Comparison of ENCODE assay signal across 14 mouse cellular contexts in genomic region chr5:75404601-75405285, GRCm38 (mm10).
DNase-seq lines count a peak whose midpoint lies in the region; ATAC-seq and TF ChIP-seq lines count a peak whose summit lies in the region.
"Had no signal": no experiment of that assay in that cellular context is flagged by ENCODE, and none has a peak within 500 bp of the region (broad histone marks: within the 10 kb centered on the region; RNA-seq: fewer than 3 reads in every experiment).

No protein-coding gene starts in this region.

- TF ChIP-seq POLR2A in limb, embryonic 14.5 days (IDR thresholded peaks at IDR 0.05; ENCODE audit: borderline replicate concordance, extremely low read depth, insufficient read depth, insufficient read length): no peak

- H3K4me3 ChIP-seq in neural tube, embryonic 13.5 days: no peak overlapping the region
- H3K4me3 ChIP-seq in kidney, postnatal 0 days (replicated peaks; ENCODE audit: low read depth, low read length): no peak overlapping the region
- H3K4me3 ChIP-seq in limb, embryonic 14.5 days (replicated peaks; ENCODE audit: low read length): no peak overlapping the region
- H3K4me3 ChIP-seq: intestine, embryonic 15.5 days had no signal

- no peak overlapping the region for H3K4me2 ChIP-seq in neural tube, embryonic 13.5 days
- H3K4me2 ChIP-seq in kidney, postnatal 0 days (ENCODE audit: low read length): peak overlapping the region; percentile 27; the same call in 1 of the 2 replicates
- H3K4me2 ChIP-seq in limb, embryonic 14.5 days (replicated peaks; ENCODE audit: low read depth, low read length, severe bottlenecking): no peak overlapping the region
- H3K4me2 ChIP-seq: intestine, embryonic 15.5 days; midbrain, embryonic 11.5 days had no signal

- H3K9me3 ChIP-seq in neural tube, embryonic 13.5 days: no peaks in the 10 kb centered on the region
- H3K9me3 ChIP-seq in kidney, postnatal 0 days (replicated peaks; ENCODE audit: low read length): no peaks in the 10 kb centered on the region
- H3K9me3 ChIP-seq in limb, embryonic 14.5 days (ENCODE audit: control insufficient read depth, low read length): no peaks in the 10 kb centered on the region
- H3K9me3 ChIP-seq: intestine, embryonic 15.5 days had no signal

- no peaks in the 10 kb centered on the region for H3K36me3 ChIP-seq in neural tube, embryonic 13.5 days
- no peaks in the 10 kb centered on the region for H3K36me3 ChIP-seq in kidney, postnatal 0 days (ENCODE audit: insufficient read depth, low read length)
- no peaks in the 10 kb centered on the region for H3K36me3 ChIP-seq in limb, embryonic 14.5 days (ENCODE audit: control insufficient read depth, insufficient read depth, low read length)
- H3K36me3 ChIP-seq: intestine, embryonic 15.5 days had no signal

- ATAC-seq in neural tube, embryonic 13.5 days (ENCODE audit: low read depth): no peak
- 0 out of 2 replicates have a peak, but pooled peaks have one; percentile 46 for ATAC-seq in kidney, postnatal 0 days (replicated peaks; ENCODE audit: low FRiP score, low read depth)
- ATAC-seq in limb, embryonic 14.5 days (ENCODE audit: low FRiP score, low read depth): no peak
- ATAC-seq: intestine, embryonic 15.5 days had no signal

- H3K9ac ChIP-seq in neural tube, embryonic 13.5 days: no peak overlapping the region
- H3K9ac ChIP-seq in kidney, postnatal 0 days (ENCODE audit: low read depth, low read length): no peak overlapping the region
- H3K9ac ChIP-seq in limb, embryonic 14.5 days (ENCODE audit: low read depth, low read length, severe bottlenecking): no peak overlapping the region
- H3K9ac ChIP-seq: intestine, embryonic 15.5 days; liver, embryonic 14.5 days had no signal

- no peaks in the 10 kb centered on the region for H3K27me3 ChIP-seq in neural tube, embryonic 13.5 days
- H3K27me3 ChIP-seq in kidney, postnatal 0 days (ENCODE audit: insufficient read depth, low read length): no peaks in the 10 kb centered on the region
- no peaks in the 10 kb centered on the region for H3K27me3 ChIP-seq in limb, embryonic 14.5 days (ENCODE audit: control insufficient read depth, insufficient read depth, low read length)
- H3K27me3 ChIP-seq: intestine, embryonic 15.5 days had no signal

- no peak for DNase-seq in neural tube, embryonic 10.5 days (ENCODE audit: extremely low spot score, low spot score)
- peak; percentile 32 for DNase-seq in kidney, postnatal 0 days (ENCODE audit: low spot score)
- DNase-seq in limb, embryonic 14.5 days (ENCODE audit: low spot score): peak; percentile 16
- no peak for DNase-seq in heart, adult 11 months
- no peak for DNase-seq in heart, adult 8-10 months (ENCODE audit: low spot score)
- no peak for DNase-seq in cerebellum, adult 18-20 months
- DNase-seq: adrenal gland, adult 2 months; cerebellum, adult 9-10 months; gastrocnemius, postnatal 10 days; right cerebral cortex, postnatal 14 days had no signal

- H3K4me1 ChIP-seq in neural tube, embryonic 13.5 days (replicated peaks): peaks cover 40% of the 10 kb centered on the region
- H3K4me1 ChIP-seq in kidney, postnatal 0 days (replicated peaks; ENCODE audit: insufficient read depth, low read length): peaks cover 5% of the 10 kb centered on the region; the same call in 1 of the 2 replicates
- peaks cover 34% of the 10 kb centered on the region for H3K4me1 ChIP-seq in limb, embryonic 14.5 days (ENCODE audit: control insufficient read depth, insufficient read depth, low read length)
- H3K4me1 ChIP-seq: intestine, embryonic 15.5 days had no signal

- TF ChIP-seq CTCF in kidney, postnatal 0 days (IDR thresholded peaks at IDR 0.05; ENCODE audit: low read depth): no peak

- WGBS in neural tube, embryonic 13.5 days: 27% methylated on average over 9 of the region's 9 CpGs
- 31% methylated on average over 9 of the region's 9 CpGs for WGBS in kidney, postnatal 0 days
- 10% methylated on average over 9 of the region's 9 CpGs for WGBS in limb, embryonic 14.5 days

- H3K27ac ChIP-seq in neural tube, embryonic 13.5 days (replicated peaks): peak overlapping the region; percentile 2; the same call in 1 of the 2 replicates
- H3K27ac ChIP-seq in kidney, postnatal 0 days: no peak overlapping the region
- no peak overlapping the region for H3K27ac ChIP-seq in limb, embryonic 14.5 days (replicated peaks; ENCODE audit: low read depth, low read length)
- H3K27ac ChIP-seq: intestine, embryonic 15.5 days; liver, embryonic 14.5 days had no signal

Comparison
In these comparisons a context has a peak if more than half of its experiments do, and no peak if none do; other contexts are left out.
1. DNase-seq: peak in kidney, postnatal 0 days (single experiment) and limb, embryonic 14.5 days (single experiment); none in neural tube, embryonic 10.5 days (single experiment), heart, adult 11 months (single experiment), heart, adult 8-10 months (single experiment) and cerebellum, adult 18-20 months (0 of 2).